Mouse (Mus musculus): ENCODE results near the gene Slc30a2.

GRCm38 (mm10) chr4:134356591-134357460, 13.8 kb downstream of the Slc30a2 start:
- no peak for TF ChIP-seq POLR2A (IDR thresholded peaks at IDR 0.05; ENCODE audit: borderline replicate concordance, insufficient read depth, low read length)
- TF ChIP-seq CTCF (IDR thresholded peaks at IDR 0.05; ENCODE audit: borderline replicate concordance, insufficient read depth, low read depth, low read length), result peak; percentile 93

Measured in cerebellum, adult 2 months (tissue).